Mouse (Mus musculus) stomach, postnatal 0 days (tissue): ENCODE data around the gene Vmn2r49. TPM values are rescaled to one million over a fixed set of nuclear protein-coding genes. Genes with fewer than 3 reads are reported as not detected.
"Not testable (repeated sequence)": the region's sequence is repeated elsewhere in the genome, so short reads cannot be mapped to it uniquely, and the experiment has no call there.

Experiments
- ATAC-seq: fragments of 200-750 bp; cut with Nextera tagmentation; 2 replicates; pipeline ENCODE4 v1.8.0; 2017; ENCODE audit not compliant: low FRiP score, low TSS enrichment
- DNase-seq: peaks from one replicate; pipeline ENCODE4 v3.0.0-alpha.2; 2016; ENCODE audit warnings: low spot score
- H3K27ac ChIP-seq: fragments of 300-500 bp; sonication (generic); replicated peaks from 2 replicates; pipeline ENCODE4 v1.5.1; 2014; ENCODE audit warnings: mild to moderate bottlenecking, control low read depth
- H3K27me3 ChIP-seq: fragments of 300-500 bp; sonication (generic); 2 replicates; pipeline ENCODE4 v1.6.1; 2014; ENCODE audit warnings: low read length; ENCODE audit not compliant: control insufficient read depth, insufficient read depth
- H3K36me3 ChIP-seq: fragments of 300-500 bp; sonication (generic); 2 replicates; pipeline ENCODE4 v1.6.1; 2014; ENCODE audit warnings: low read length, mixed read lengths; ENCODE audit not compliant: control insufficient read depth, insufficient read depth
- H3K4me1 ChIP-seq: fragments of 300-500 bp; sonication (generic); replicated peaks from 2 replicates; pipeline ENCODE4 v1.6.1; 2014; ENCODE audit warnings: antibody characterized with exemption; ENCODE audit not compliant: control insufficient read depth, insufficient read depth
- H3K4me2 ChIP-seq: fragments of 300-500 bp; sonication (generic); replicated peaks from 2 replicates; pipeline ENCODE4 v1.6.1; 2014; ENCODE audit warnings: low read depth, mild to moderate bottlenecking, control low read depth, moderate library complexity
- H3K4me3 ChIP-seq: fragments of 300-500 bp; sonication (generic); 2 replicates; pipeline ENCODE4 v1.5.1; 2014; ENCODE audit warnings: low read depth, low read length, control low read depth
- H3K9ac ChIP-seq: fragments of 300-500 bp; sonication (generic); 2 replicates; pipeline ENCODE4 v1.6.1; 2014; ENCODE audit warnings: mild to moderate bottlenecking, low read length, control low read depth, mixed read lengths
- H3K9me3 ChIP-seq: fragments of 300-500 bp; sonication (generic); 2 replicates; pipeline ENCODE4 v1.6.1; 2016; ENCODE audit warnings: low read length; ENCODE audit not compliant: control insufficient read depth
- WGBS: fragments of 180-500 bp; shearing (Covaris S2); extraction: QIAGEN DNeasy Blood & Tissue Kit; methylation state at CpG from one replicate; pipeline ENCODE4 v1.1.7; 2014; 5-methylcytosine and 5-hydroxymethylcytosine counted together
- polyA plus RNA-seq: library from polyadenylated mRNA; unstranded; fragments of >200 nt; fragmentation: Nextera tagmentation; extraction: Ambion mirVana; gene quantifications from 2 replicates; pipeline ENCODE4 v1.2.1, GENCODE M21; 2015

The Vmn2r49 gene
- polyA plus RNA-seq: not detected in 2 replicates

DNA sequence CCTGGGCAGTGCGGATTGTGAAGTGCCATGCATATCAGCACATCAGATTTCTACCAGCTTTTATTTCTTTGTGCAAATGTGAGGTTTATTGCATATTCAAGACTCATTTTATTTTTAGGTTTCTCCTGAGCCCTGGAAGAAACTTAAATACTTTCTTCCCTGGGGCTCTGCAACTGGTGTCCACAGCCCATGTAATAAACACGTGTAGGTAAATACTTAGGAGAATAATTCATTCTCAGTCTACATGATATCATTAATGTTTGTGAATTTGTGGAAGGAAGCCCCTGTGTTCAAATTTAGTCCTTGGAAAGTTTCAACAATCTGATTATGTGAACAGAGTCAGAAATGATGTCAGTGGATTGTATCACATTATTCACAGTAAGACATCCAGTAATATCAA, at the start of gene Vmn2r49:
TSS of gene Vmn2r49 (minus strand) at position 101 of the 400 bp plus-strand sequence.
- no CpG with 5 or more reads among the region's 2 CpGs for WGBS
- not testable (repeated sequence) for H3K4me3 ChIP-seq, H3K27me3 ChIP-seq, H3K9ac ChIP-seq, H3K9me3 ChIP-seq, H3K27ac ChIP-seq, DNase-seq, H3K4me2 ChIP-seq, ATAC-seq, H3K36me3 ChIP-seq, H3K4me1 ChIP-seq

DNA sequence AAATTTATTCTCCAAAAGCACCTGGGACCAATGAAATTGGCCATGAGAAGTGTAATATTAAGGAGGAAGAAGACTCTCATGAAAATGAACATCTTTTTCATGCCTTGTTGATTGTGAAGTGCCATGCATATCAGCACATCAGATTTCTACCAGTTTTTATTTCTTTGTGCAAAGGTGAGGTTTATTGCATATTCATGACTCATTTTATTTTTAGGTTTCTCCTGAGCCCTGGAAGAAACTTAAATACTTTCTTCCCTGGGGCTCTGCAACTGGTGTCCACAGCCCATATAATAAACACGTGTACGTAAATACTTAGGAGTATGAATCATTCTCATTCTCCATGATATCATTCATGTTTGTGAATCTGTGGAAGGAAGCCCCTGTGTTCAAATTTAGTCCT, 38.6 kb downstream of the Vmn2r49 start, which contains the start of gene Vmn2r48:
TSS of gene Vmn2r48 (minus strand) at position 101 of the 400 bp plus-strand sequence.
- not testable (repeated sequence) for H3K4me2 ChIP-seq, H3K36me3 ChIP-seq, DNase-seq, ATAC-seq, H3K9me3 ChIP-seq, H3K27me3 ChIP-seq, H3K9ac ChIP-seq, H3K4me1 ChIP-seq, H3K27ac ChIP-seq, H3K4me3 ChIP-seq
- WGBS: 80% methylated on average over 2 of the region's 2 CpGs

Other genes starting within 250 kb of the Vmn2r49 start
- not detected in 2 replicates for gene Vmn2r46, start 221.7 kb downstream of the Vmn2r49 start, polyA plus RNA-seq
- gene Vmn2r47, start 150.9 kb downstream of the Vmn2r49 start, polyA plus RNA-seq: not detected in 2 replicates
- not detected in 2 replicates for gene Vmn2r48, start 38.7 kb downstream of the Vmn2r49 start, polyA plus RNA-seq
- gene Vmn2r50, start 61.0 kb upstream of the Vmn2r49 start, polyA plus RNA-seq: 0.02 TPM in 1 of 2 replicates, not detected in the other
- gene Vmn2r51, start 113.5 kb upstream of the Vmn2r49 start, polyA plus RNA-seq: not detected in 2 replicates
- 0.01 TPM in 1 of 2 replicates, not detected in the other for gene Vmn2r52, start 184.3 kb upstream of the Vmn2r49 start, polyA plus RNA-seq